Mouse (Mus musculus) adipocyte (in vitro differentiated cells): ENCODE measurements around the gene Il17f.
A peak's percentile ranks its signal among the peaks of the same experiment; 100 is the strongest.
"Not testable (repeated sequence)": the region's sequence is repeated elsewhere in the genome, so short reads cannot be mapped to it uniquely, and the experiment has no call there.

Experiments
- DNase-seq: peaks from one replicate; pipeline ENCODE4 v3.0.0-alpha.2; 2016; ENCODE audit warnings: low spot score

Il17f gene

DNA sequence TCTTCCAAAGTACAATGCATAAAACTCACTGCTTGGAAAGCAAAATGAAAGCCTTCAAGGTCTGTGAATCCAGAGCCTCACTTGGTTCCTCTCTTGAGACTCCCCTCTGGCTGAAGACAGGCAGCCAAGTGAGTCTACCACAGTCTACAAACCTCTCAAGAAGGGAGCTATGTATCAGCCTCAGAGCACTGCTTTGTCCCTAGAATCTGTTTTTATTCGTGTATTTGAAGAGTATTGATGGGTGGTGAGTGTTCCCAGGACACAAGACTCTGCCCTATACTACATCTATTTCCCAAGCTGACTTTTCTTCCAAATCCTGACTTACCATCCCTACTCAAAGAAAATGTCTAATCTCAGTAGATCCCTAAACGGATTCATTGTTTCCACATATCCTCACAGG lies 12.1 kb downstream of the Il17f start:
- DNase-seq = no peak

DNA sequence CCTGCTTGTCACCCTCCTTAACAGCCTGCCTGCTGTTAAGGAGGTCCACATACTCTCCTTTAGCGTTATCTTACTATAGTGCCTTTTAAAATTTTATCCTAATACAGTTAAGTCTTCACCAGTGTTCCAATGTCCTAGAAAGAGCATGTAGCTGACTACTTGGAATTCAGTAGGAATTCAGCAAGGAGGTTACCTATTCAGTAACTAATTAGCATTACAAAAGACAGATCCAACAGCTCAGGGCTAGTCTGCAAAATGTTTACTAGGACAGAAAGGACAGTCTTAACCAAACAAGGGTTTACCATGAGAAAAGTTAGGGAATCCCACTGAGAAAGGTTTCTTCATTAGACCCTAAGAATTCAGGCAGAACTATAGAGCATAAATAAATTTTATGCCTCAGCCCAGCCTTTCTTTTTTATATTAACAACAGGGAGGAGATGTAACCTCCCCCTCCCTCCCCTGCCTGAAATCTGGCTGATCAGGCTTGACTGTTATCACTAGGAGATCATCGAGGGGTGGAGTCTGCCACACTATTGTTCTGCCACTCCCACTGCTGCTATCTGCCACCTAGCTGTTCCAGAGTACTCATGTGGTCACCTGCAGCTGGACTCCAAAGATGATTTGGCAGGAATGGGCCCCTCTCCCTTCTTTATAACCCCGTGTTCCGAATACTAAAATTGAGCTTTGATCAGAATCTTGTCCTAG lies 16.2 kb downstream of the Il17f start:
- not testable (repeated sequence) for DNase-seq

DNA sequence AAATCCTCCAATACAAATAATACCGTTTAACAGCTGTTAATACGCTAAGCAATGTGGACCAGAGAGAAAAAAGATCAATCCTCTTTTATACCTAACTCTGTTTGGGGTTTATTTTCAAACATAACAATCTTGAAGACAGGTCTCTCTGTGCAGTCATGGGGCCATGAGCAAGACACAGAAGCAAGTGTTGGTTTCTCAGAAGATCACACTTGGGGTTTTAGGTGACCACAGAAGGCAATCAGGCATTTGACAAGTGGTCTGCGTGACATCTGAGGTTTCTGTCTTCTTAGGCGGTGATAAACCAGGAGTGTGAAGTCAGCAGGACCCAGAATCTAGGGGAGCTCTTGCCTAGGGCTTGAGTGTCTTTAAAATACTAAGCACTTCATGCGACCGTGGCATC lies 23.9 kb downstream of the Il17f start:
- no peak for DNase-seq

DNA sequence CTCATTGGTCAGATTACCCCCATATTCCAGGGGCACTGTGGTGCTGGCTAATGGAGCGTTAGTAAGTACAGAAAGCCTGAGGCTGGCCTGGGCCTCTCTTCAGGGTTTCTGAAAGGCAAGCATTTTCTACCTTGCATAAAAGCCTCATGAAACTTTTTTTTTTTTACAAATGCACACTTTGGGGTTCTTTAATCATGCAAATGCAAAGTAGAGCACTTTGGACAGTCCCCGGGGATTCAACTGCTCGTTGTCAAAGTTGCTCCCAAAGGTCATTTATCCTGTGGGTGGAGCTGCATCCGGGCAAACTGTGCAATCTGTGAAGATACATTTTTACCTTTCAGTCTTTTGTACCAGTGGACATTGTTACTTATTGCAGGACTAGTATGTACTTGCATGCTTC lies 29.0 kb downstream of the Il17f start:
- DNase-seq = no peak

DNA sequence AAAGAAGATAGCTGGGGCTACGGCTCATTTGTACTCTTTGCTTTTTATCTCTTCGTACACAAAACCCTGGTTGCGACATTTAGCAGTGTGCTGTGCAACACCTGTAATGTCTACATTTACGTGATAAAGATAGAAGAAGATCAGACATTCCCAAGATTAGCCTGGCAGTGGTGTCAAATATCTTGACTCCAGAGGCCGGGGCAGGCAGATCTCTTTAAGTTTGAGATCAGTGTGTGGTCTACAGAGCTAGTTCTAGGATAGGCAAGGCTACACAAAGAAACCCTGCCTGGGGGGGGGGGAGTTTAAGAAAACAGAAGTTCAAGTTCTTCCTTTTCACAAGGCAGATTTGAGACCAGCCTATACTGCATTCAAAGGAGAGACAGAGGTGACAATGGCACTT lies 30.1 kb downstream of the Il17f start:
- DNase-seq = no peak

DNA sequence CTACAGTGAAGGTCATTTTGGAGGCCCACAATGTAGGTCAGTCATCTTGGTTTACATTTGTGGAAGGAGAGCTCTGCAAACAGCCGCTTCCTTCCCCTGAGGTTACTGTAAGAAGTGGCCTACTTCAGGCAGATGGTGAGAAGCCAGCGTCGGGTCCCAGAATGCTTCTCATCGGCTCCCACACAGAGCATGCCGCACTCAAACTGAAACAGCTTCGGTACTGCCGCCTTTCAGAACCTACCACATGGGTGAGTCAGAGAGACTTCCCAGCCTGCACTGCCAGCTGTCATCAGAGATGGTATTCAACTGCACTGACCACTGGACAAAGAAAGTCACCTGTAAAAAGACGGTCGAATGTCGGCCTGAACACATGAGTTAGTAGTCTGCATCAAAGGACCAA lies 30.6 kb downstream of the Il17f start:
- no peak for DNase-seq

DNA sequence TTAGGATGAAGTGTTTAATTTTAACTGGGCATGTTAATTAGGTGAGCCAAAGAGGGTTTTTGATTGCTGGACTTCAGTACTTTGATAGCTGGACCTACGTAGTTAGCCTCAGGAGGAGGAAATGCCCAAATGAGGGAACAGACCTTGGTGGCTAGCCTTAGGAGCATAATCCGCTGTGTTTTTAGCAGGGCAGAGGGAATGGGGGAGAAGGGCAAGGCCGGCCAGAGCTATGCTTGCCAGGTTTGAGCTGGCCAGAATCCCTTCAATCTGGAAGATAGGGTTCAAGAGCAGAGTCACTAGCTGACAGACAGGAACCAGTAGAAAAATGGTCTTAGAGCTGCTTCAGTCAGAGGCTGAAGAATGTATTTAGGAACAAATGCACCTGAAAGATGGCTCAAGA lies 32.8 kb downstream of the Il17f start:
- peak; percentile 76 for DNase-seq

DNA sequence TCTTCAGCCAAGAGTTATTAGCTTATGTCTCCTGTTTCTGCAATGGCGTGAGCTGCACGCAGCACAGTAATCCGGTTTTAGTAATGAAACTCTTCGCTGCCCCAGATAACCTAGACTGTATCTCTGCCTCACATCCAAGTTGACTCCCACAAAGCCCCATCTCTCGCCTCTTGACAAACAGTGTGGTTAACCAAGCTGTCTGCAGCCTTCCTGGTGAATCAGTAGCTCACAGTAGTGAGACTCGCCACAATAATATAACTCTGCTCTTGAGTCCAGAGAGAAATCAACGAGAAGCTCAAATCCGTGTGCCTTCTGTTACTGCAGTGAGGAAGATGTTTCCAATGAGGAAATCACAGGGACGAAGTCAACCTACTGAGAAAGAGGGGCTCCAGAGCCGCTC lies 36.0 kb downstream of the Il17f start:
- no peak for DNase-seq

DNA sequence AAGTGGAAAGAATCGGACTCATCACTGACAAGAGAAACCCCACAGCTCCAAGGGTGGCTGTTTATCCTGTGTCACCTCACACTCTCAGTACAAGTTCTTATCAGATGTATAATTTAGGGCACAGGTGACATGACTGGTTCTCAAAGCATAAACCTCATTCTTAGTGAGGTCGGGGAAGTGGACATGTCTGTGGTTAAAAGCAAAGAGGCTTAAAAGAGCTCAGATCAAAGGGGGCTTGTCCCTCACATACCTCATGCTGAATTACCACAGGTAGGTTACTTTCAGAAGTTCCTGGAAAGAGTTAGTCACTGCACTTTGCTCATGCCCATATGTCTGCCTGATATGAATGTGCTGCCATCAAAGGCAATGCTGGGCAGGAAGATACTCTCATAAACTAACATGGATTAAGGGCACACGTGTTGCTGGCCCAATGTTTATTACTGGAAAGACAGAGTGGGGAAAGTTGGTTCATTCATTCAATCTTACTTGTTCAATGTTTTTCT lies 49.9 kb downstream of the Il17f start:
- DNase-seq = no peak

DNA sequence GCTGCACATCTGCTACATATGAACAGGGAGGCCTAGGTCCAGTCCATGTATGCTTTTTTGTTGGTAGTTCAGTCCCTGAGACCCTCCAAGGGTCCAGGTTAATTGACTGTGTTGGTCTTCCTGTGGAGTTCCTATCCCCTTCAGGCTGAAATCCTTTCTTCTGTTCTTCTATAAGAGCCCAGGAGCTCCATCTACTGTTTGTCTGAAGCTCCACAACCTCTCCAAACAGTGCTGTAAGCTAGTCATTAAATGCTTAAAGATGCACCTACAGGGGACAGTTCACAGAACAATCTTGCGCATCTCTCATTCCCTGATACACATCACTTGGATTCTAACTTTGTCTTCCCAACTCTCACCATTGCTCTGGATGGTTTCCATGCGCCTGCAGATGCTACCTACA lies 51.9 kb downstream of the Il17f start:
- DNase-seq = no peak

DNA sequence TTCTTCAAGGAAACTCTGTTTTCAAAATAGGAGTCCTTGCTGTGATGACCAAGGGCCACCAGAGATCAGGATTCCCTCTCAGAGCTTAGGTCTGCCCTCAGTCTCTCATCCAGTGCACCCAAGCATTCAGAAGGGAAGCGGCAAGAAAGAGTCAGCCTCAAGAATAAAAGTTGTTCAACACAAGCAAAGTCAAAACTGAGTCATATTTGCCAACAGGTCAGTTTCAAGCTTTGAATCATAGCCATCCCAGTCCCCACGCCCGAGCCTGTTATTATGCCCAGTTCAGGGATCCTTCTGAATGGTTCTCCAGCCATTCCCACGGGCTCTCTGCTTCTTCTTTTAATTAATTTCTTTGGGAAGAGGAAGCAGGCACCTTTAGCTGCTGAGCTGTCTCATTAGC lies 53.8 kb downstream of the Il17f start:
- no peak for DNase-seq

DNA sequence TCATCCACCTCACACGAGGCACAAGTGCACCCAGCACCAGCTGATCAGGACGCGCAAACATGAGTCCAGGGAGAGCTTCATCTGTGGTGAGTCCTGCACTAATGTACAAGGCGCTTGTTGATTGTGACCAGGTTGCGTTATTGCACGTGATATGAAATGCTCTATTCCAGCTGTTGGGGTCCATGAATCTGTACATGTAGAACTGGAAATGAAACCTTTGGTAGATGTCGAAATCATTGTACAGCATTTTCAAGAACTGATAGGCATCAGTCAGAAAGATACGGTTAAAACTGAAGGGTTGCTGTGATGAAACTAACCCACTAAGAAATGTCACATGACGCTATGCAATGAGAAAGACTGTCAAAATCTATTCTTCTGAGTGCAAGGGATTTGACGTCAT lies 59.5 kb downstream of the Il17f start, which contains the start of gene Il17a:
TSS of gene Il17a (plus strand) at position 3 of the 400 bp plus-strand sequence.
- DNase-seq = no peak
